Mouse (Mus musculus): ENCODE results near the gene Mtmr12. TPM values are rescaled to one million over a fixed set of nuclear protein-coding genes. Genes with fewer than 3 reads are reported as not detected.
"Not testable (repeated sequence)": the region's sequence is repeated elsewhere in the genome, so short reads cannot be mapped to it uniquely, and the experiment has no call there.

Mtmr12 gene
- polyA plus RNA-seq, 1 experiment from 2014 or later = 20.7 TPM

DNA sequence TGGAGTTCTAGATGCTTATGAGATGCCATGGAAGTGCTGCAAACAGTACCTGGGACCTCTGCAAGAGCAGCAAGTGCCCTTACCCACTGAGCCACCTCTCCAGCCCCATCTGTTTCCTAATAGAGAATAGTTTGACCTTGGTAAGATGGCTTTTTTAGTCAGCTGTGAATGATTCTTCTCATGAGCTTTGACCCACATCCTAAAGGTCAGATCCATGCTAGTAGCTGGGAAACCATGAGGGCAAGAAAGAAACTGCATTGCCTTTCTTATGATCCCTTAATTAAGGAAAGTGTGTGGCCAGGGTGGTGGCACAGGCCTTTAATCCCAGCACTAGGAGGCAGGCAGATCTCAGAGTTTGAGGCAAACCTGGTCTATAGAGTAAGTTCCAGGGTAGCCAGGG, 3.0 kb upstream of the Mtmr12 start:
- no peaks in the 10 kb centered on the region for H3K36me3 ChIP-seq
- H3K4me1 ChIP-seq (replicated peaks) = peaks cover 25% of the 10 kb centered on the region
- H3K9me3 ChIP-seq = no peaks in the 10 kb centered on the region
- ATAC-seq (ENCODE audit: insufficient number of reproducible peaks, insufficient read depth, low FRiP score, low TSS enrichment, low read depth) = no peak
- H3K27ac ChIP-seq = no peak overlapping the region
- H3K9ac ChIP-seq (replicated peaks) = no peak overlapping the region
- no peaks in the 10 kb centered on the region for H3K27me3 ChIP-seq
- no peak overlapping the region for H3K4me2 ChIP-seq
- H3K4me3 ChIP-seq (replicated peaks) = no peak overlapping the region

DNA sequence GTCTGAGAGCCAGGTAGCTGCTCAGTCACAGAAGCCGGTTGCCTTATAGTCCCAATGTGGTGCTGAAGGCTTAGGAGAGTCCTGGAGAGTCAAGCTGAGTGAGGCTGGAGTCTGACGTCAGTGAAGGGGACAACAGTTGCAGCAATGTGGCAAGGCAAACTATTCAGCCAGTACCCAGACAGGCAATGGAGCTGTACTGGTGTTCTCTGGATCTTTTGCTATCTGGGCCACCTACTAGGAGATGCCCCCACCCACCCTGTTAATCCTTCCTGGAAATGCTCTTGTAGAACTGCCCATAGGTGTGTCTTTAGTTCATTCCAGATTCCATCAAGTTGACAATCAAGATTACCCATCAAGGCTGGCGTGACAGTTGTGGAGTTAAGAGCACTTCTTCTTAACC, 2.4 kb upstream of the Mtmr12 start:
- ATAC-seq (ENCODE audit: insufficient number of reproducible peaks, insufficient read depth, low FRiP score, low TSS enrichment, low read depth) = no peak
- no peak overlapping the region for H3K4me2 ChIP-seq
- peaks cover 27% of the 10 kb centered on the region for H3K4me1 ChIP-seq (replicated peaks)
- 83% methylated on average over 3 of the region's 3 CpGs for WGBS
- H3K9me3 ChIP-seq = no peaks in the 10 kb centered on the region
- H3K36me3 ChIP-seq = no peaks in the 10 kb centered on the region
- no peak overlapping the region for H3K9ac ChIP-seq (replicated peaks)
- no peak overlapping the region for H3K4me3 ChIP-seq (replicated peaks)
- H3K27ac ChIP-seq = no peak overlapping the region
- H3K27me3 ChIP-seq = no peaks in the 10 kb centered on the region

- H3K9me3 ChIP-seq = not testable (repeated sequence)
- 96% methylated on average over 5 of the region's 5 CpGs for WGBS
These were observed 1.8 kb upstream of the Mtmr12 start for GRCm38 (mm10) chr15:12203008-12203407.

DNA sequence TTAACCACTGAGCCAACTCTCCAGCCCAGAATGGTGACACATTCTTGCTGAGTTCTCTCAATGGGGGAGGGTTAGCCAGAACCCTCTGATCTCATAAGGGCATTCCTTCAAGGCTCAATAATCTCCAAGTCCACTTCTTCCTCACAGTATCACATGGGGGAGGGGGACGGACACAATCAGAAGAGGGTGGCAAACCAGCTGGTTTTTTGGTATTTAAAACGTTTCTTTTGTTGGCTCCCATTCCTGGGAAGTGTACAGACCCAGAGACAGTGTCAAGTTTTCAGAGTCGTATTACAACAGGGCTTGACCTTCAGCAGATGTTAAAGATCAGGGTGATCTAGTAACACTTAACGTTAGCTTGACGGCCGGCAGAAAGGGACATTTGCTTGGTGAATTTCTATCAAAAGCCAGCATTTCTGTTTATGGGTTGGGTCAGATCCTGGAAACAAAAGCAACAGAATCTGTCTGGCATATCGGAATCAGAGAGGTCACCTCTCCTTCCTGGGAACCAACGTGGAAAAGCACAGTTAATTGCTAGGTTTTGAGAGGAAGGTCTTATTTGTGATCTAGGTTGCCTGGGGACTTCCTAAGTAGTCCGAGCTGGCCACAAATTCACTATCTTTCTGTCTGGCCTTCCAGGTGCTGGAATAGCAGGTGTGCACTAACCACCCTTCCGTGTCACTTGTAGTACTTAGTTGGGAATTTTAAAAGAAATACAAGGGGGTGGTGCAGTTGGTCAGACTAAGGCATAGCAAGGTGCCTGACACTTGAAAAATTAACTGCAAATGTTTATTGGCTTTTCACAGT, 1.1 kb upstream of the Mtmr12 start:
- no peak for ATAC-seq (ENCODE audit: insufficient number of reproducible peaks, insufficient read depth, low FRiP score, low TSS enrichment, low read depth)
- no peaks in the 10 kb centered on the region for H3K27me3 ChIP-seq
- no peaks in the 10 kb centered on the region for H3K9me3 ChIP-seq
- H3K4me1 ChIP-seq (replicated peaks) = peaks cover 31% of the 10 kb centered on the region
- H3K9ac ChIP-seq (replicated peaks) = peak overlapping the region; percentile 60
- peak overlapping the region; percentile 97 for H3K4me3 ChIP-seq (replicated peaks)
- H3K27ac ChIP-seq = peak overlapping the region; percentile 94
- no peaks in the 10 kb centered on the region for H3K36me3 ChIP-seq
- peak overlapping the region; percentile 63 for H3K4me2 ChIP-seq
- WGBS = 16% methylated on average over 10 of the region's 10 CpGs

More at GRCm38 (mm10) chr15:12203008-12203407, 1.8 kb upstream of the Mtmr12 start:
- H3K27ac ChIP-seq; H3K9ac ChIP-seq (replicated peaks); H3K4me2 ChIP-seq; H3K4me3 ChIP-seq (replicated peaks); ATAC-seq (ENCODE audit: insufficient number of reproducible peaks, insufficient read depth, low FRiP score, low TSS enrichment, low read depth); H3K36me3 ChIP-seq; H3K27me3 ChIP-seq: not testable (repeated sequence)
- peaks cover 31% of the 10 kb centered on the region for H3K4me1 ChIP-seq (replicated peaks)

DNA sequence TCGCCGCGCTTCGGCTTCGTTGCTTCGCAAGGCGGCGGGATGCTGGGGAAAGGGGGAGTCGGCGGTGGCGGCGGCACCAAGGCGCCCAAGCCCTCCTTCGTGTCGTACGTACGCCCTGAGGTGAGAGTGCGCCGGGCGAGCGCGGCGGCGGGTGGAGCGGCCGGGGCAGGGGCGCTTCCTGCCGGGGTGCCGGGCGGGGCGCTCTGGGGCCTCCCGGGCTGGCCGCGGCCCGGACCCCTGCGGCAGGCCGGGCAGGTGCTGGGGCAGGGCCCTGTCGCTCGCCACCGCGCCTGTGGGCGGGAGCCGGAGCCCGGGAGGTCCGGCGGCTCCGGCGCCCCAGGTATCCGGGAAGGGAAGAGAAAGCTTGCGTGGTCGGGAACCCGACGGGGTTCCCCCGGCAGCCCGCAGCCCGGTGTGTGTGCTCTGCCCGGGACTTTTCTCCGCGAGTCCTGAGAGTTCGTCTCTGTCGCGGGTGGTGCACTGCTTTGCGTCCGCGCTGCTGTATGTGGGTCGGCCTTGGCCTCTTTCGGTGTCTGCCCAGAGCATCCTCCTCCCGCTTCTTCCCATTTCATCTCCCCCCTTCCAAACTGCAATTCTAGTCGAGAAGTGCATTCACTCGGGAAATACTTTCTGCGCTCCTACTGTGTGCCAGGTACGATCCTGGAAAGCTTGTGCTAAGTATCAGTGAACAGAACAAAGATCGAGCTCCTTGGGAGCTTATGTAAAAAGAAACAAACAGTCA, 503 bp downstream of the Mtmr12 start:
- H3K27ac ChIP-seq = peak overlapping the region; percentile 91
- H3K4me2 ChIP-seq = peak overlapping the region; percentile 73
- WGBS = under 1% methylated on average over 65 of the region's 73 CpGs
- H3K4me1 ChIP-seq (replicated peaks) = peaks cover 31% of the 10 kb centered on the region
- H3K9me3 ChIP-seq = no peaks in the 10 kb centered on the region
- peak overlapping the region; percentile 95 for H3K9ac ChIP-seq (replicated peaks)
- peak; percentile 78 for ATAC-seq (ENCODE audit: insufficient number of reproducible peaks, insufficient read depth, low FRiP score, low TSS enrichment, low read depth)
- H3K4me3 ChIP-seq (replicated peaks) = peak overlapping the region; percentile 97
- no peaks in the 10 kb centered on the region for H3K27me3 ChIP-seq
- no peaks in the 10 kb centered on the region for H3K36me3 ChIP-seq

DNA sequence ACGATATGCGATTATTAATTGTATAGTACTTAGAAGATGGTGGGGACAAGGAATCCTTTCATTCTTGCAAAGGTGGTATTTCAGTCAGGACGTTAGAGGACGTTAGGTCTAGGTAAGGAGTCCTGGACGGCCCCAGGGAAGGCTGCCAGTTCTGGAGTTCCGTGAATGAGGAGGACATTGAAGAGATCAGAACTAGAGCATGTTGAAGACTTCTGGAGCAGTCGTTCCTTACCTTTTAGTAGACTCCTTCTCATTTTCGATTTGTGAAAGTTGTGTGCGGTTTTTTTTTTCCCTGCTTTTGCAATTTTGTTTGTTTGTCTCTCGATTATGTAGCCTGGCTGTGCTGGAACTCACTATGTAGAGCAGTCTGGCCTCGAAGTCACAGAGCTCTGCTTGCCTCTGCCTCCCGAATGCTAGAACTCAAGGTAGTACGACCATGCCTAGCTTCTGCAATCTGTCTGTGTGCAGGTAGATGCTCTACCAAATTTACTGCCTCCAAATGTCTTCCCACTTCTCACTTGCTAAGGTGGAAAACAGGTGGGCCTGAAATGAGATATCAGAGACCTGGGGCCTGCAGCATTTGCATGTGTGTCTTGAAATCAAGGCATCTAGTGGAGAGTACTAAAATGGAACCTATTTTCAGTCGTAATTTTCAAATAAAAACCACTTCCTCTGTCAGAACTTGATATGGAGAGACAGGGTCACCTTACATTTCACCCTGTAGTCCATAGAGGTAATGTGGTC, 1.2 kb downstream of the Mtmr12 start:
- ATAC-seq (ENCODE audit: insufficient number of reproducible peaks, insufficient read depth, low FRiP score, low TSS enrichment, low read depth) = no peak
- H3K9me3 ChIP-seq = no peaks in the 10 kb centered on the region
- peak overlapping the region; percentile 95 for H3K9ac ChIP-seq (replicated peaks)
- H3K4me3 ChIP-seq (replicated peaks) = peak overlapping the region; percentile 97
- peaks cover 31% of the 10 kb centered on the region for H3K4me1 ChIP-seq (replicated peaks)
- WGBS = 41% methylated on average over 14 of the region's 14 CpGs
- H3K27ac ChIP-seq = no peak overlapping the region
- peak overlapping the region; percentile 73 for H3K4me2 ChIP-seq
- no peaks in the 10 kb centered on the region for H3K27me3 ChIP-seq
- no peaks in the 10 kb centered on the region for H3K36me3 ChIP-seq

- peak overlapping the region; percentile 73 for H3K4me2 ChIP-seq
These were observed 1.9 kb downstream of the Mtmr12 start for GRCm38 (mm10) chr15:12206646-12207222.

DNA sequence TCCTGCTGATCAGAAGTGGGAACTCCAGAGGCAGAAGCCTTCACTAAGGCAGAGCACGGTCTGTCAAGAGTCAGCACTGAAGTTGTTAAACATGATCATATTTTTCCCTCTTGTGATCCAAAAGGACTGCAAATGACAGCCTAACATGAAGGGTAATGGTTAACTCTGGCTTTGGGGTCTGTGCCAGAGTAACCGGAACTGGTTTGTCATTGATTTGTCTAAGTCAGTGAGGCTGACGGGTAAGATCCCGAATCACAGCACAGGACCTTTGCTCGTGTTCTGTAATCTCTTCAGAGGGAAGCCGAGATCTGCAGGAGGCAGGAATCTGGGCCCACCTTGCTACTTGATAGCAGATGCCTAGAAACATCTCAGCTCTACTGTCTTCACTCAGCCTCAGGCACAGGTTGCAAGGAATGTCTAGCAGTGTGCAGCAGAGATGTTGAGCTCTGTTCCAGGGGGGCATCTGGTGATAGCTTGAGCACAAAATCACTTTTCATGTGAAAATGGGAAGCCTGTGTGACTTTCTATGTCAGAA, 2.8 kb downstream of the Mtmr12 start:
- no peak overlapping the region for H3K4me2 ChIP-seq
- ATAC-seq (ENCODE audit: insufficient number of reproducible peaks, insufficient read depth, low FRiP score, low TSS enrichment, low read depth) = no peak
- no peak overlapping the region for H3K27ac ChIP-seq
- no peaks in the 10 kb centered on the region for H3K27me3 ChIP-seq
- no peak overlapping the region for H3K4me3 ChIP-seq (replicated peaks)
- no peak overlapping the region for H3K9ac ChIP-seq (replicated peaks)
- H3K36me3 ChIP-seq = no peaks in the 10 kb centered on the region
- peaks cover 31% of the 10 kb centered on the region for H3K4me1 ChIP-seq (replicated peaks)
- H3K9me3 ChIP-seq = no peaks in the 10 kb centered on the region
- WGBS = 86% methylated on average over 6 of the region's 6 CpGs

More at GRCm38 (mm10) chr15:12206646-12207222, 1.9 kb downstream of the Mtmr12 start:
- Histone ChIP-seq H3K9me3 (no peaks in the 10 kb centered on the region), H3K27ac (no peak overlapping the region; the same call in 1 of the 2 replicates), H3K36me3 (no peaks in the 10 kb centered on the region), H3K4me1 (replicated peaks) (peaks cover 31% of the 10 kb centered on the region), H3K4me3 (replicated peaks) (no peak overlapping the region), H3K27me3 (no peaks in the 10 kb centered on the region), H3K9ac (replicated peaks) (no peak overlapping the region)
- 72% methylated on average over 7 of the region's 7 CpGs for WGBS
- ATAC-seq (ENCODE audit: insufficient number of reproducible peaks, insufficient read depth, low FRiP score, low TSS enrichment, low read depth) = no peak

DNA sequence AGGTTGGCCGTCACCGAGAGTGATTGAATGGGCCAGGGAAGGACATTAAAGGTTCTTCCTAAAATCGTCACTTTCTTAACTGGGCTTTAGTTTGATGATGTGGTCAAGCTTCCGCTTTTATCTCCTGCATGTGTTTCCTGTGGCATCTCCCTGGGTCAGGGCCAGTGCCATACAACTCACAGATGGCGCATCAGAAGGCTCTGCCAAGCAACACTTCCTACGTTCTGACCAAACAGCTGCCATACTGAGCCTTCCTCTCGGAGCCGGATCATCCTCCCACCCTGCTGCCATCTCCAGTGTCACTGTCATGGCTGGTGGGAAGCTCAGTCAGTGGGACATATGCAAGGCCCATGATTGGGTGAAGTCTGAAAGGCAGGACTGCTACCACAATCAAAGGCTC, 6.7 kb downstream of the Mtmr12 start:
- H3K4me1 ChIP-seq (replicated peaks) = peaks cover 21% of the 10 kb centered on the region
- 83% methylated on average over 8 of the region's 8 CpGs for WGBS
- no peak overlapping the region for H3K4me3 ChIP-seq (replicated peaks)
- H3K4me2 ChIP-seq = no peak overlapping the region
- no peaks in the 10 kb centered on the region for H3K27me3 ChIP-seq
- H3K36me3 ChIP-seq = no peaks in the 10 kb centered on the region
- H3K27ac ChIP-seq = no peak overlapping the region
- no peak for ATAC-seq (ENCODE audit: insufficient number of reproducible peaks, insufficient read depth, low FRiP score, low TSS enrichment, low read depth)
- H3K9me3 ChIP-seq = no peaks in the 10 kb centered on the region
- H3K9ac ChIP-seq (replicated peaks) = no peak overlapping the region

DNA sequence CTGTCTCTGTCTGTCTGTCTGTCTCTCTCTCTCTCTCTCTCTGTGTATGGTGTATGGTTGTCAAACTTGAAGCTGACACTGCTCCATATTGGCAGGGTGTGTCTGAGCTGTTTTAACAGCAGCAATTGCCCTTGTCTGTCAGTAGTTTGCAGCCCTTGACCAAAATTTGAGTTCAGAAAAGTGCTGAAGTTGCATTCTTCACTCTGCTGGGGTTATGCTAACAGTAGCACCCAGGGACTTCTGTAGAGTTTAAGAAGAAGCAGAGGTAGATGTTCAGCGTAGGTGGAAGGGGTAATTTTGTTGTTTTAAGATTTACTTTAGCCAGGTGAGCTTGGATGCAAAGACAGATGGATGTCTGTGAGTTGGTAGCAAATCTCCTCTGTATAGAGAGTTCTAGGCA, 7.4 kb downstream of the Mtmr12 start:
- no peak overlapping the region for H3K4me3 ChIP-seq (replicated peaks)
- H3K27ac ChIP-seq = no peak overlapping the region
- WGBS = 91% methylated on average over 1 of the region's 1 CpGs
- no peaks in the 10 kb centered on the region for H3K27me3 ChIP-seq
- H3K36me3 ChIP-seq = no peaks in the 10 kb centered on the region
- no peaks in the 10 kb centered on the region for H3K9me3 ChIP-seq
- no peak for ATAC-seq (ENCODE audit: insufficient number of reproducible peaks, insufficient read depth, low FRiP score, low TSS enrichment, low read depth)
- H3K4me2 ChIP-seq = no peak overlapping the region
- H3K9ac ChIP-seq (replicated peaks) = no peak overlapping the region
- H3K4me1 ChIP-seq (replicated peaks) = peaks cover 16% of the 10 kb centered on the region

Measured in limb, embryonic 12.5 days (tissue).